Mouse (Mus musculus) kidney, adult 2 months (tissue): ENCODE measurements at regions not wholly inside any gene's neighbourhood (a gene's known extent, or its start where the extent isn't known, plus 50 kb on each side); places are given as distances from the start of the nearest gene placed in this dataset.

Experiments used
- DNase-seq: peaks from one replicate; pipeline ENCODE4 v3.0.0; 2021
- H3K27ac ChIP-seq: fragments of 200-500 bp; 2 replicates; pipeline ENCODE4 v1.5.1; 2012; ENCODE audit warnings: low read depth, low read length, control low read depth, inconsistent platforms; ENCODE audit not compliant: insufficient read depth
- H3K27me3 ChIP-seq: fragments of 200-500 bp; replicated peaks from 2 replicates; pipeline ENCODE4 v1.6.1; 2012; ENCODE audit warnings: mild to moderate bottlenecking, moderate library complexity, low read length, inconsistent platforms; ENCODE audit not compliant: control insufficient read depth, insufficient read depth
- H3K36me3 ChIP-seq: fragments of 200-500 bp; 2 replicates; pipeline ENCODE4 v1.6.1; 2012; ENCODE audit warnings: mild to moderate bottlenecking, moderate library complexity, low read length, inconsistent platforms; ENCODE audit not compliant: control insufficient read depth, insufficient read depth
- H3K4me1 ChIP-seq: fragments of 200-500 bp; 2 replicates; pipeline ENCODE4 v1.6.1; 2011; ENCODE audit warnings: low read length; ENCODE audit not compliant: control insufficient read depth, insufficient read depth
- H3K4me3 ChIP-seq: fragments of 200-500 bp; 2 replicates; pipeline ENCODE4 v1.5.1; 2011; ENCODE audit warnings: mild to moderate bottlenecking, low read depth, low read length, control low read depth; ENCODE audit not compliant: insufficient read depth
- CTCF ChIP-seq: fragments of 200-500 bp; conservative IDR thresholded peaks from 2 replicates; pipeline ENCODE4 v1.5.1; 2011; ENCODE audit warnings: low read depth, mild to moderate bottlenecking, control low read depth, low read length, moderate library complexity, mixed read lengths; ENCODE audit not compliant: insufficient read depth, insufficient read length
- POLR2A ChIP-seq: fragments of 200-500 bp; IDR thresholded peaks from one replicate; pipeline ENCODE4 v1.6.1; 2011; ENCODE audit warnings: low read depth, low read length, control low read depth
- WGBS: fragments of 180-500 bp; shearing (Covaris S2); methylation state at CpG from one replicate; pipeline ENCODE4 v1.1.7; 2018; 5-methylcytosine and 5-hydroxymethylcytosine counted together

DNA sequence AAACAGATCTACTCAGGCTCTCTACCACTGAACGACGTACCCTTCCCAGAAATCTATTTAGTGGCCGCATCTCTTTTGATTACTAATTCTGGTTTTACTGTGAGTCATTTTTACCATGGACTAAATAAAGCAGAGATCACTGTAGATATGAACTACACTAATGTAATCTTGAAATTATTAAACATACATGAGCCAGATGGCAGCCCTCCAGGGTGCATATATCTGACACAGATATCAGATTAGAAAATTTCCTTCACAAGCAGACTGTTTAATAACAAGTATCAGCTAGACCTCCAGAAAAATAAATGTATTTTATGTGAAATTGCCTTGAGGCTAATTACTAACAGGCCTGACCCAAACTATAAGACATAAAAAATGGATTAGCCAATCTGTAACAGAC lies 388.4 kb downstream of the Lmo7 start:
- Histone ChIP-seq H3K27me3 (no peaks in the 10 kb centered on the region), H3K27ac (no peak overlapping the region), H3K4me1 (no peaks in the 10 kb centered on the region), H3K36me3 (no peaks in the 10 kb centered on the region), H3K4me3 (no peak overlapping the region)
- DNase-seq, result no peak
- TF ChIP-seq POLR2A, result no peak
- no peak for TF ChIP-seq CTCF
- WGBS, result 74% methylated on average over 3 of the region's 3 CpGs

DNA sequence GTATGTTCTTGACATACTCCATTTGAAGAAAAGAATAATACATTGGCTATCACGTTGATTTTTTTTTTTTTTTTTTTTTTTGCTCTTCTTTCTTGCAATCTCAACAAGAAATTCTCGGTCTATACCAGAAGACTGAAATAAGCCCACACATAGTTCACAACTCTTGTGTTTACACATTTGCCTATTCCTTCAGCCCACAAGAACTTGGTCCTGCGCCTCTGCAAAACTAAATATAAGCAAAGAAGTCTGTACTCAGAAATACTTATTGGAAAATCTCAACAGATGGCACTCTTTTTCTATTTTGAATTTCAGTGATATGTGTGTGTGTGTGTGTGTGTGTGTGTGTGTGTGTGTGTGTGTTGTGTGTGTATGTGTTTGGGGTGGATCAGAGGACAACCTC lies 376.4 kb downstream of the Lmo7 start:
- Histone ChIP-seq H3K27ac (no peak overlapping the region), H3K4me3 (no peak overlapping the region), H3K36me3 (no peaks in the 10 kb centered on the region), H3K27me3 (no peaks in the 10 kb centered on the region), H3K4me1 (no peaks in the 10 kb centered on the region)
- DNase-seq, result no peak
- no peak for TF ChIP-seq POLR2A
- no peak for TF ChIP-seq CTCF
- WGBS, result 90% methylated on average over 3 of the region's 3 CpGs

DNA sequence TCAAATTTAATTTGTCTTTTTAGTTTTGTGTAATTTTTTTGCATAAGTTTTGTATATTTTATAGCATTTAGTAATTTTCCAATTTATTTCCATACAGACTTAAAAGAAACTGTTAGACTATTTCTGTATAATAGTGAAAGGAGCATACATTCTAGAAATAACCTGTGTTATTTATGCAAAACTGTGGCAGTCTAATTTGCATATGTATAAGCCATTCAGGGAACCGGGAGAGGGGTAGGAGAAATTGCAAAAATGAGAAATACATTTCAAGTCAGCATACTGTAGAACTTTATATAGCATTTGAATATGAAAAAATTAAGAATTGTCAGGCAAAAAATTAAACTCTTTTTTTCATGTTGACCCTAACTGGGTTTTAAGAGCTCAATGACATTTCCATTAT lies 364.3 kb downstream of the Lmo7 start:
- no peaks in the 10 kb centered on the region for H3K27me3 ChIP-seq
- no peaks in the 10 kb centered on the region for H3K4me1 ChIP-seq
- H3K36me3 ChIP-seq, result no peaks in the 10 kb centered on the region
- no peak overlapping the region for H3K27ac ChIP-seq
- TF ChIP-seq CTCF (no peak), POLR2A (no peak)
- WGBS, result 79% methylated on average over 1 of the region's 1 CpGs
- H3K4me3 ChIP-seq, result no peak overlapping the region
- DNase-seq, result no peak

DNA sequence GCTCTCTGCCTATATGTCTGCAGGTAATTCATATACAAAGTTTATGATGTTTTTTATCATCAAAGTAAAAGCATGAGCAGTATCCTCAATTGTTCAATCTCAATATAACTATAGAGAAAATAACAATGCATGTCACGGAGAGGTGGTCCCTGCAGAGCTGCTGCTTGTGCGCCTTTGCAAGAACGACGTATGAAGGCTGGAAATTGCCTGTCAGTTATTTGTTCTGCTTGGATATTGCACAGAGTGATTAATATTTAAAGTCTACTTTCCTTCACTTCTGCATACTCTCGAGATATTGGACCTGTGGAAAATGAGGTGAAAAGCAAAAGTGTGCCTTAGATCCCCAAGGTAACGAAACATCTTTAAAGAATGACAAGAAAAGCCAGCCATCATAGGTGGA lies 362.8 kb downstream of the Lmo7 start:
- Histone ChIP-seq H3K4me1 (no peaks in the 10 kb centered on the region), H3K4me3 (no peak overlapping the region), H3K36me3 (no peaks in the 10 kb centered on the region), H3K27ac (no peak overlapping the region), H3K27me3 (no peaks in the 10 kb centered on the region)
- TF ChIP-seq CTCF, result no peak
- no peak for DNase-seq
- WGBS, result 81% methylated on average over 6 of the region's 6 CpGs

DNA sequence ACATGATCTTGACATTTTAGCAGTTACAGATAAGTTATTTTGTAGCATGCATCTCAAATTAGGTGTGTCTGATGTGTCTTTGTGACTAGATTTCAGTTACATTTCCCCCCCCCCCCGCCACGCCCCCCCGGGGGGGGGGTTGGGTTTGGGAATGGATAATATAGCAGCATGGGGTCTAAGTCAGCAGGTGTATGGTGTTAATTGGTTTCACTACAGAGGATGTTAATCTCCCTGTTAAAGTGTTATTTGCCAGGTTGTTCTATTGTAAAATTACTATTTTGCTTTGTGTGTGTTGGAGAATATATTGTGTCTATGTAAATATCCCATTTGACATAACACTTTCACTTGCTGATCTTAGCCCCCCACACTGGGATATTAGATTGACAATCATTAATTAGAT lies 319.2 kb downstream of the Lmo7 start:
- TF ChIP-seq CTCF (no peak), POLR2A (no peak)
- no peak overlapping the region for H3K27ac ChIP-seq
- no peak overlapping the region for H3K4me3 ChIP-seq
- H3K4me1 ChIP-seq, result no peaks in the 10 kb centered on the region
- no peak for DNase-seq
- no peaks in the 10 kb centered on the region for H3K36me3 ChIP-seq
- 19% methylated on average over 3 of the region's 3 CpGs for WGBS
- no peaks in the 10 kb centered on the region for H3K27me3 ChIP-seq

DNA sequence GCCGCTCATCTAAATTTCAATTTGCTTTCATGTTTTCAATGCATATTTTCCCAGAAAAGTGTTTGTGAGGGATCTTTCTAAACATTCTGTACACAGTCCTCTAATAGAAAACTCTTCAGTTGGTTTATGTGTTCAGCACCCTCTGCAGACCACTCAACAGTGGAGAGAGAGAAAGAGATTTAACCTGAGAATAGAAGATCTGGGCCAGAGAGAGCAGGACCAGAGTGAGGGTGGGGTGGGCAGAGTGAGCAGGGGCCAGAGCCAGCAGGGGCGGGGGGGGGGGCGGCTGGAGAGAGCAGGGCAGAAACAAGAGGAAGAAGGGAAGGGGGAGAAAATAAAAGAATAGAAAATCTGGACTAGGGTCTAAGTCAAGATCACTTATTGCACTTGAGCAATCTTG lies 318.7 kb downstream of the Lmo7 start:
- no peaks in the 10 kb centered on the region for H3K4me1 ChIP-seq
- no peak for TF ChIP-seq CTCF
- no peak for TF ChIP-seq POLR2A
- no peak overlapping the region for H3K27ac ChIP-seq
- no peak for DNase-seq
- H3K36me3 ChIP-seq, result no peaks in the 10 kb centered on the region
- WGBS, result 47% methylated on average over 3 of the region's 3 CpGs
- no peaks in the 10 kb centered on the region for H3K27me3 ChIP-seq
- no peak overlapping the region for H3K4me3 ChIP-seq

DNA sequence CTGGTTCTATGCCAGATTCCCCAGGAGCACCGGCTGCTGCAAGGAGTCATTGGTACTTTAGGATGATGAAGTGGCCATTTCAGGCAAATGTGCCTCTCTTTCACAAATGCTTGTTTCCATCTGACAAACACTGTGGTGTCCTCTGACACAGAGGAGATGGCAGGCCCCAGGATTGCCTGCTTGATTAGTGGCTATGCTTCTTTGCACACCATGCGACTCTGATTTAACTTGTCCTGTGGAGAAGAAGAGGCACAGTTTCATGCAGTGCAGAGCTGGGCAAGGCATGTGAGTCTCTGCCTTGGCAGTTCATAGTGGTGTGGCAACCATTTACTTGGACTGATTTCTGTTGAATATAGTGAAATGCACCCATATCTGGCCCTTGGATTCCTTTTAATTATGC lies 308.4 kb downstream of the Lmo7 start:
- TF ChIP-seq POLR2A (no peak), CTCF (no peak)
- 77% methylated on average over 2 of the region's 2 CpGs for WGBS
- no peaks in the 10 kb centered on the region for H3K4me1 ChIP-seq
- no peaks in the 10 kb centered on the region for H3K36me3 ChIP-seq
- H3K4me3 ChIP-seq, result no peak overlapping the region
- no peaks in the 10 kb centered on the region for H3K27me3 ChIP-seq
- H3K27ac ChIP-seq, result no peak overlapping the region
- DNase-seq, result no peak

DNA sequence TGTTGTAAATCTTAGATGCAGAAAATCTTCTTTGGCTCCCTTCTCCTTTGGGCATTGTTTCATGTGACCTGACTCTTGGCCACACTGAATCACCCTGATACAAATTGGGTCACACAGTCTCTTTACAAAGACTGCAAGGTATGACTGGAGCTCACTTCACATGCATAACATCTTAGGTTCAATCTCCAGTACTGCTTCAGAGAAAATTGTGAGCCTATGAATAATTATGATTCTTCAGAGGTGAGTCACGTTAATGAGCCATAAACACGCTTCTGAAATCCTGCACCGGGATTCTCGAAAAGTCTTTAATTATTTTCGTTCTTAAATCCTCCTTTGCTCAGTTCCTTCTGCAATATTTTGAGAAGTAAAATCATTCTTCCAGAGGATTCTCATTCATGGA lies 307.7 kb downstream of the Lmo7 start:
- H3K4me3 ChIP-seq, result no peak overlapping the region
- no peaks in the 10 kb centered on the region for H3K27me3 ChIP-seq
- H3K27ac ChIP-seq, result no peak overlapping the region
- no peaks in the 10 kb centered on the region for H3K4me1 ChIP-seq
- no peak for DNase-seq
- WGBS, result 74% methylated on average over 5 of the region's 5 CpGs
- no peak for TF ChIP-seq CTCF
- no peak for TF ChIP-seq POLR2A
- H3K36me3 ChIP-seq, result no peaks in the 10 kb centered on the region
